Mouse (Mus musculus) midbrain, embryonic 11.5 days (tissue): Measurements from ENCODE around the gene Tbc1d14. TPM values are rescaled to one million over a fixed set of nuclear protein-coding genes. Genes with fewer than 3 reads are reported as not detected.

Experiments used
- ATAC-seq: fragments of 200-750 bp; cut with Nextera tagmentation; 2 replicates; pipeline ENCODE4 v1.8.0; 2017; ENCODE audit warnings: moderate TSS enrichment, moderate library complexity; ENCODE audit not compliant: low FRiP score
- DNase-seq: peaks from one replicate; pipeline ENCODE4 v3.0.0; 2015; ENCODE audit warnings: low spot score; ENCODE audit errors: missing footprints
- H3K27ac ChIP-seq: fragments of 300-500 bp; sonication (generic); 2 replicates; pipeline ENCODE4 v1.5.1; 2014; ENCODE audit warnings: low read depth, low read length
- H3K27me3 ChIP-seq: fragments of 300-500 bp; sonication (generic); 2 replicates; pipeline ENCODE4 v1.6.1; 2014; ENCODE audit warnings: mild to moderate bottlenecking, low read length, moderate library complexity, mixed read lengths; ENCODE audit not compliant: control insufficient read depth, insufficient read depth
- H3K36me3 ChIP-seq: fragments of 300-500 bp; sonication (generic); 2 replicates; pipeline ENCODE4 v1.6.1; 2014; ENCODE audit warnings: mild to moderate bottlenecking, low read length, moderate library complexity, mixed read lengths; ENCODE audit not compliant: control insufficient read depth, insufficient read depth
- H3K4me1 ChIP-seq: fragments of 300-500 bp; sonication (generic); 2 replicates; pipeline ENCODE4 v1.6.1; 2014; ENCODE audit warnings: low read length; ENCODE audit not compliant: control insufficient read depth, insufficient read depth
- H3K4me2 ChIP-seq: fragments of 300-500 bp; sonication (generic); 2 replicates; pipeline ENCODE4 v1.6.1; 2014; ENCODE audit warnings: mild to moderate bottlenecking, moderate library complexity
- H3K4me3 ChIP-seq: fragments of 300-500 bp; sonication (generic); 2 replicates; pipeline ENCODE4 v1.5.1; 2014; ENCODE audit warnings: low read depth, low read length
- H3K9ac ChIP-seq: fragments of 300-500 bp; sonication (generic); 2 replicates; pipeline ENCODE4 v1.6.1; 2014; ENCODE audit warnings: low read length
- H3K9me3 ChIP-seq: fragments of 300-500 bp; sonication (generic); 2 replicates; pipeline ENCODE4 v1.6.1; 2016; ENCODE audit warnings: low read length; ENCODE audit not compliant: control insufficient read depth
- WGBS: fragments of 180-500 bp; shearing (Covaris S2); extraction: QIAGEN DNeasy Blood & Tissue Kit; methylation state at CpG from one replicate; pipeline ENCODE4 v1.1.7; 2014; 5-methylcytosine and 5-hydroxymethylcytosine counted together
- polyA plus RNA-seq: library from polyadenylated mRNA; unstranded; fragments of >200 nt; fragmentation: Nextera tagmentation; extraction: Ambion mirVana; gene quantifications from 2 replicates; pipeline ENCODE4 v1.2.1, GENCODE M21; 2014

The Tbc1d14 gene
- polyA plus RNA-seq, 1 experiment from 2014 or later, result 41.2 TPM

DNA sequence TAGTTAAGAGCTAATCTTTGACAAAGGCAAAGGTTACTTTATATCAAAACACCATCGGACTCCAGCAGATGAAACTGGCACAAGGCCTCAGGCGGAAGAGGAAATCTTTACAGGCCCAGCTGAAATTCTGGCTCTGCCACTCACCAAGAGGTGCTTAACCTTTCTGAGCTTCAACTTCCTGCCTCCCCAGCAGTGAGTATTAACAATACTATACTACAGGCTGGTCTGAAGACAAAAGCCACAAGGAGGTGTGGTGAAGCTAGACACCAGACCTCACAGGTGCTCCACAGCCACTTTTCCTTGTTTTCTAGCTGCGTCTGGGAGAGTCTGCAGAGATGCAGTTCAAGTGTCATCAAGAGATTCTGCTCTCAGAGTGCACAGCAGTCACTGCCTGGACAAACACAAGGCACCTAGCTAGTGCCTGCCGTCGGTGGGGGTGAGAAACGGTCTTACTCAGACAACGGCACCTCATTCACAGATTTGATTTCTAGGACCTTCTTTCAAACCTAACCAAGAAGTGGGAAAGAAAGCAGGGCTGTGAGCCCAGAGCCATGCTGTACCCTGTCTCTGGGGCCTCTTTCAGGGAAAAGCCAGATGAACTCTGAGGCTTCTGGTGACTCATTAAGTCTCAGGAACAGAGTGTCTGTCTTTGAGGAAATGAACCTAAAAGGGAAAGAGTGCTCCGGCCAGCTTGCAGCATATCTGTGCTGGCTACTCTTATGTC lies 18.8 kb downstream of the Tbc1d14 start:
- WGBS, result 72% methylated on average over 8 of the region's 8 CpGs
- ATAC-seq, result no peak
- Histone ChIP-seq H3K27ac (no peak overlapping the region), H3K36me3 (no peaks in the 10 kb centered on the region; the same call in 1 of the 2 replicates), H3K4me3 (no peak overlapping the region), H3K4me2 (no peak overlapping the region), H3K9me3 (no peaks in the 10 kb centered on the region), H3K27me3 (no peaks in the 10 kb centered on the region), H3K4me1 (peaks cover 3% of the 10 kb centered on the region; the same call in 1 of the 2 replicates), H3K9ac (no peak overlapping the region)
- DNase-seq, result peak; percentile 54

- WGBS, result 57% methylated on average over 3 of the region's 3 CpGs
- Histone ChIP-seq H3K4me1 (peaks cover 3% of the 10 kb centered on the region; the same call in 1 of the 2 replicates), H3K4me2 (no peak overlapping the region), H3K36me3 (no peaks in the 10 kb centered on the region; the same call in 1 of the 2 replicates), H3K4me3 (no peak overlapping the region), H3K27ac (no peak overlapping the region), H3K27me3 (no peaks in the 10 kb centered on the region), H3K9ac (no peak overlapping the region), H3K9me3 (no peaks in the 10 kb centered on the region)
- ATAC-seq (no peak), DNase-seq (no peak)
These were observed 19.7 kb downstream of the Tbc1d14 start for GRCm38 (mm10) chr5:36573354-36573753.

- Histone ChIP-seq H3K9me3 (no peaks in the 10 kb centered on the region), H3K27ac (no peak overlapping the region), H3K9ac (no peak overlapping the region), H3K4me3 (no peak overlapping the region), H3K4me1 (peaks cover 3% of the 10 kb centered on the region), H3K27me3 (no peaks in the 10 kb centered on the region), H3K4me2 (no peak overlapping the region), H3K36me3 (no peaks in the 10 kb centered on the region)
- WGBS, result 94% methylated on average over 16 of the region's 16 CpGs
- DNase-seq, result no peak
- no peak for ATAC-seq
These were observed 21.7 kb downstream of the Tbc1d14 start for GRCm38 (mm10) chr5:36571371-36571770.

DNA sequence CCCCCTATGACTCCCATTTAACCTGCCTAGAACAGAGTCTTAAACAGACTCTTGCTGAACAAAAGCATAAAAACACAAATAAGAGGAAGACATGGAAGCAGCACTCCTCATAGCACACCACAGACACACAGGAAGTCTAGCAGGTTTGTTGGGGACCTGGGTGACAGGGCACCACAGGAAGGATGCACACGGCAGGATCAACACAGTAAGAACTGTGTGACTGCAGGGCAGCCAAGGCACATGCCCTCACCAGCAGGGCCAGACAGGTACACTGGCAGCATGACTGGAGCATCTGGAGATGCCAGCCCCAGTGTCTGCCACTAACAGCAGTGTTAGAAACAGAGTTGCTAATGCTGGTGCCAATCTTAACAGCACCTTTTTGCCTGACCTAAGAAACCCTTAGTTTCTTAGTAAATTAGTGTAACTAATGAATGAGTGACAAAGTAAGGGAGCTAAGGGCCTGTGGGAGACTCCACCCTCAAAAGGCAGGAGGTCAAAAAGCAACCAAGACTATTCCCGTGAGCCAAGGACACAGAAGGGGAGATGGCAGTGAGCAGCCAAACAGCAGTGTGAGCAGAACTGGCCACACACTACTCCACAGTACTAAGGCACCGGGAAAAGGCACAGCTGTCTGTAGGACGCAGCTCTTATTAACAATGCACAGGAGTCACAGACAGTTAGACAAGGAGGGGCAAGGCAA lies 22.4 kb downstream of the Tbc1d14 start:
- Histone ChIP-seq H3K36me3 (no peaks in the 10 kb centered on the region), H3K4me3 (no peak overlapping the region), H3K27me3 (no peaks in the 10 kb centered on the region), H3K9me3 (no peaks in the 10 kb centered on the region), H3K4me1 (peaks cover 3% of the 10 kb centered on the region), H3K27ac (no peak overlapping the region), H3K4me2 (no peak overlapping the region), H3K9ac (no peak overlapping the region)
- DNase-seq (no peak), ATAC-seq (no peak)
- 90% methylated on average over 4 of the region's 4 CpGs for WGBS

- WGBS, result 93% methylated on average over 7 of the region's 7 CpGs
- Histone ChIP-seq H3K27me3 (no peaks in the 10 kb centered on the region), H3K4me3 (no peak overlapping the region), H3K27ac (no peak overlapping the region), H3K9ac (no peak overlapping the region), H3K4me1 (peaks cover 3% of the 10 kb centered on the region), H3K9me3 (no peaks in the 10 kb centered on the region), H3K36me3 (no peaks in the 10 kb centered on the region), H3K4me2 (no peak overlapping the region)
- DNase-seq, result no peak
- ATAC-seq, result no peak
These were observed 23.0 kb downstream of the Tbc1d14 start for GRCm38 (mm10) chr5:36570098-36570497.

GRCm38 (mm10) chr5:36568118-36568517 lies 25.0 kb downstream of the Tbc1d14 start:
- Histone ChIP-seq H3K27ac (no peak overlapping the region), H3K9me3 (no peaks in the 10 kb centered on the region), H3K4me2 (no peak overlapping the region), H3K4me1 (no peaks in the 10 kb centered on the region; the same call in none of the 2 replicates), H3K9ac (no peak overlapping the region), H3K27me3 (no peaks in the 10 kb centered on the region), H3K36me3 (no peaks in the 10 kb centered on the region), H3K4me3 (no peak overlapping the region)
- ATAC-seq (no peak), DNase-seq (no peak)
- 92% methylated on average over 4 of the region's 4 CpGs for WGBS

DNA sequence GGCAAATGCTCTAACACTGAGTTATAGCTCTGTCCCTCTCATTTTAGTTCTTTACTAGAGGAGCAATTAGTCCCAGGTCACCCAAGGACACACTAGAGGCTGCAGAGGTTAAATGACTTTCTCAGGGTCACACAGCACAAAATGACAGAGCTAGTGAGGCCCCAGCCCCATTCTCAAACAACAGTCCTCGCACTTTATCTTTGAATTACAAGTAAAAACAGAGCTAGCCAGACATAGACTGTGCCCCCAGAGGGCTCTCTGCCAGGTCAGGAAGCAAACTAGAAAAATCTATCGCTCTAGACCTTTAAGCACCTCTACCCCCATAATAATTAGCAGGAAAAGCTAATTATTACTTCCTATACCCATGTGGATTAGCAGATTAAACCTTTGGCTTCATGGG lies 25.4 kb downstream of the Tbc1d14 start:
- no peaks in the 10 kb centered on the region for H3K36me3 ChIP-seq
- no peak overlapping the region for H3K4me2 ChIP-seq
- no peak overlapping the region for H3K4me3 ChIP-seq
- ATAC-seq (no peak), DNase-seq (no peak)
- WGBS, result 81% methylated on average over 2 of the region's 2 CpGs
- no peak overlapping the region for H3K9ac ChIP-seq
- H3K4me1 ChIP-seq, result no peaks in the 10 kb centered on the region; the same call in 1 of the 2 replicates
- no peak overlapping the region for H3K27ac ChIP-seq
- H3K9me3 ChIP-seq, result no peaks in the 10 kb centered on the region
- H3K27me3 ChIP-seq, result no peaks in the 10 kb centered on the region

DNA sequence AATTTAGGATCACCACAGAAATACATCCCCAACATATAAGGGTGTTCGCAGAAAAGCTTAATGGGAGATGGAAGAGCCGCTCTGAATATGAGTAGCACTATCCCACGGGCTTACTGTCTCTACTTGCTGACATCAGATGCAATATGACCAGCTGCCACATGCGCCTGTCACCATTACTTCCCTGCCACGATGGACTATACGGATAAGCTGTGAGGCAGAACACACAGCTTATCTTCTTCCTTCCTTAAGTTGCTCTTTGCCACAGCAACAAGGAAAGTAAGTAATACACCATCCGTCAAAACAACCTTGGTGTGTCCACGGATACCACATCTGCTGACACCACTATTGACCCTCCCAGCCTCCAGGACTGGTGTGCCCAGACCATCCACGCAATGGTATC lies 28.5 kb downstream of the Tbc1d14 start:
- Histone ChIP-seq H3K9me3 (no peaks in the 10 kb centered on the region), H3K9ac (no peak overlapping the region), H3K27ac (no peak overlapping the region), H3K36me3 (no peaks in the 10 kb centered on the region), H3K4me2 (no peak overlapping the region), H3K4me1 (no peaks in the 10 kb centered on the region; the same call in 1 of the 2 replicates), H3K4me3 (no peak overlapping the region), H3K27me3 (no peaks in the 10 kb centered on the region)
- ATAC-seq (no peak), DNase-seq (no peak)
- WGBS, result 91% methylated on average over 9 of the region's 9 CpGs

GRCm38 (mm10) chr5:36563741-36564140 lies 29.3 kb downstream of the Tbc1d14 start:
- Histone ChIP-seq H3K36me3 (no peaks in the 10 kb centered on the region), H3K4me2 (no peak overlapping the region), H3K27ac (no peak overlapping the region), H3K4me3 (no peak overlapping the region), H3K9ac (no peak overlapping the region), H3K9me3 (no peaks in the 10 kb centered on the region), H3K4me1 (no peaks in the 10 kb centered on the region; the same call in 1 of the 2 replicates), H3K27me3 (no peaks in the 10 kb centered on the region)
- WGBS, result 82% methylated on average over 6 of the region's 6 CpGs
- DNase-seq (no peak), ATAC-seq (no peak)
